Mouse (Mus musculus) E14TG2a.4 (cell line): ENCODE data around the gene Ccdc65.
A peak's percentile ranks its signal among the peaks of the same experiment; 100 is the strongest.
"Not testable (repeated sequence)": the region's sequence is repeated elsewhere in the genome, so short reads cannot be mapped to it uniquely, and the experiment has no call there.

Experiments used
- H3K27me3 ChIP-seq: 2 replicates; pipeline ENCODE4 v1.6.1; 2014; ENCODE audit warnings: low read length, control low read depth; ENCODE audit not compliant: insufficient read depth
- H3K36me3 ChIP-seq: 2 replicates; pipeline ENCODE4 v1.6.1; 2014; ENCODE audit warnings: low read length, control low read depth; ENCODE audit not compliant: insufficient read depth
- H3K4me1 ChIP-seq: replicated peaks from 2 replicates; pipeline ENCODE4 v1.6.1; 2014; ENCODE audit warnings: low read depth, low read length, control low read depth
- H3K4me3 ChIP-seq: replicated peaks from 2 replicates; pipeline ENCODE4 v1.5.1; 2014; ENCODE audit warnings: mild to moderate bottlenecking, low read length
- H3K9me3 ChIP-seq: 2 replicates; pipeline ENCODE4 v1.6.1; 2014; ENCODE audit warnings: low read length, control low read depth
- CTCF ChIP-seq: conservative IDR thresholded peaks from 2 replicates; pipeline ENCODE4 v1.5.1; 2014; ENCODE audit warnings: low read length
- NANOG ChIP-seq: IDR thresholded peaks from 2 replicates; pipeline ENCODE4 v1.6.1; 2014; ENCODE audit warnings: borderline replicate concordance, low read length, mixed read lengths
- POU5F1 ChIP-seq: IDR thresholded peaks from 2 replicates; pipeline ENCODE4 v1.6.1; 2014; ENCODE audit warnings: low read length, borderline replicate concordance

Gene Ccdc65

GRCm38 (mm10) chr15:98737881-98738280, 29.9 kb downstream of the Ccdc65 start:
- Histone ChIP-seq H3K4me3 (no peak overlapping the region), H3K4me1 (peaks cover 15% of the 10 kb centered on the region), H3K9me3 (no peaks in the 10 kb centered on the region), H3K27me3 (no peaks in the 10 kb centered on the region), H3K36me3 (peaks cover 84% of the 10 kb centered on the region)
- TF ChIP-seq CTCF (peak; percentile 52), POU5F1 (no peak), NANOG (no peak)

GRCm38 (mm10) chr15:98738796-98739195, 30.8 kb downstream of the Ccdc65 start:
- no peaks in the 10 kb centered on the region for H3K27me3 ChIP-seq
- peaks cover 23% of the 10 kb centered on the region for H3K4me1 ChIP-seq
- TF ChIP-seq POU5F1, result no peak
- TF ChIP-seq NANOG, result no peak
- peak; percentile 11; the same call in 1 of the 2 replicates for TF ChIP-seq CTCF
- H3K36me3 ChIP-seq, result peaks cover 94% of the 10 kb centered on the region
- no peaks in the 10 kb centered on the region for H3K9me3 ChIP-seq
- H3K4me3 ChIP-seq, result no peak overlapping the region

DNA sequence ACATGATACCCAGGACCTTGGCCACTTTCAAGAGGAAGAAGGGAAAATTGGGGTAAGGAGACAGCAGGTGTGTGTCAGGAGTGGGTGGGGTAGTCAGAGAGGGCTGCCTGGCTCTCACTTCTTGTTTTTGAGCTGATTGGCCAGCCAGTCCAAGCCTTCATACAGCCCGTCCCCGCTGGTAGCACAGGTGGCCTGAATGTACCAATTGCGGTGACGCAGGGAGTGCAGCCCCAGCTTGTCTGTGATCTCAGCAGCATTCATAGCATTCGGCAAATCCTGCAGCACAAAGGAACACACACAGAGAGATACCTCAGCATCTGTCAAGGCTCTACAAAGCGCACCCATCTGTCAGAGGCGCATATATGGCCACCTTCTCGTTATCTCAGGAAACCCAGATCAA, 32.2 kb downstream of the Ccdc65 start:
- Histone ChIP-seq H3K27me3 (no peaks in the 10 kb centered on the region), H3K9me3 (no peaks in the 10 kb centered on the region), H3K4me3 (no peak overlapping the region), H3K4me1 (peaks cover 26% of the 10 kb centered on the region), H3K36me3 (peaks cover 98% of the 10 kb centered on the region)
- no peak for TF ChIP-seq NANOG
- no peak for TF ChIP-seq POU5F1
- TF ChIP-seq CTCF, result no peak; the same call in 1 of the 2 replicates

- Histone ChIP-seq H3K4me1 (peaks cover 32% of the 10 kb centered on the region), H3K9me3 (no peaks in the 10 kb centered on the region), H3K4me3 (no peak overlapping the region), H3K27me3 (no peaks in the 10 kb centered on the region), H3K36me3 (peaks cover 95% of the 10 kb centered on the region)
- TF ChIP-seq NANOG, result no peak
- no peak for TF ChIP-seq CTCF
- TF ChIP-seq POU5F1, result no peak
These were observed 34.9 kb downstream of the Ccdc65 start for GRCm38 (mm10) chr15:98742766-98743428.

DNA sequence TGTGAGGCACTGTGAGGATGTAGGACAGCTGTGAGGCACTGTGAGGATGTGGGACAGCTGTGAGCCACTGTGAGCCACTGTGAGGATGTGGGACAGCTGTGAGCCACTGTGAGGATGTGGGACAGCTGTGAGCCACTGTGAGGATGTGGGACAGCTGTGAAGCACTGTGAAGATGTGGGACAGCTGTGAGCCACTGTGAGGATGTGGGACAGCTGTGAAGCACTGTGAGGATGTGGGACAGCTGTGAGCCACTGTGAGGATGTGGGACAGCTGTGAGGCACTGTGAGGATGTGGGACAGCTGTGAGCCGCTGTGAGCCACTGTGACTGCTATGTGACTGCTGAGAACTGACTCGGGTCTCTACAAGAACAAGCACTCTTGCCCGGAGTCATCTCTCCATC, 35.9 kb downstream of the Ccdc65 start:
- H3K9me3 ChIP-seq, H3K4me3 ChIP-seq, H3K27me3 ChIP-seq: not testable (repeated sequence)
- Histone ChIP-seq H3K4me1 (peaks cover 33% of the 10 kb centered on the region), H3K36me3 (peaks cover 91% of the 10 kb centered on the region)

- peaks cover 48% of the 10 kb centered on the region for H3K4me1 ChIP-seq
- TF ChIP-seq NANOG (no peak), CTCF (no peak), POU5F1 (no peak)
- H3K9me3 ChIP-seq, result no peaks in the 10 kb centered on the region
- peaks cover 82% of the 10 kb centered on the region for H3K36me3 ChIP-seq
- H3K4me3 ChIP-seq, result no peak overlapping the region
- H3K27me3 ChIP-seq, result no peaks in the 10 kb centered on the region
These were observed 38.4 kb downstream of the Ccdc65 start for GRCm38 (mm10) chr15:98746344-98746965.

GRCm38 (mm10) chr15:98747296-98747695, 39.3 kb downstream of the Ccdc65 start:
- TF ChIP-seq NANOG, result no peak
- TF ChIP-seq CTCF, result no peak
- TF ChIP-seq POU5F1, result no peak
- Histone ChIP-seq H3K36me3 (peaks cover 76% of the 10 kb centered on the region), H3K4me3 (no peak overlapping the region), H3K27me3 (no peaks in the 10 kb centered on the region), H3K4me1 (peaks cover 53% of the 10 kb centered on the region), H3K9me3 (no peaks in the 10 kb centered on the region)

GRCm38 (mm10) chr15:98749093-98749492, 41.1 kb downstream of the Ccdc65 start:
- TF ChIP-seq CTCF, result no peak
- TF ChIP-seq NANOG, result no peak
- TF ChIP-seq POU5F1, result no peak
- H3K27me3 ChIP-seq, result no peaks in the 10 kb centered on the region
- H3K9me3 ChIP-seq, result no peaks in the 10 kb centered on the region
- H3K36me3 ChIP-seq, result peaks cover 65% of the 10 kb centered on the region
- H3K4me3 ChIP-seq, result no peak overlapping the region
- peaks cover 51% of the 10 kb centered on the region for H3K4me1 ChIP-seq

DNA sequence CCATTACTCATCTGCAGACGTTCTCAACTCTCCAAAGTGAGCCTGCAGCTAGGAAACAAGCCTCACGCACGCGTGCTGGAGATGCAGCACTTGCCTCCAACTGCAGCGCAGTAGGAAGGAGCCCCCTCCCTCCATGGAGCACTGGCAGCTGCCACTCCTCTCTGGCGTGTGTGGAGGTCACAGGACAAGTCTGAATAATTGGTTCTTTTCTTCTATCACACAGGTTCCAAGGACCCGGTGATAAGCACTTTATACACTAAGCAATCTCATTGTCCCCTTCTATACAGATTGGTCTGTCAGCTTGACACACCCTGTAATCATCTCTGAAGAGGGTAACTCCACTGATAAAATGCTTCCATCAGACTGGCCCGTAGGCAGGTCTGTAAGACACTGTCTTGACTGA, 45.0 kb downstream of the Ccdc65 start:
- H3K36me3 ChIP-seq, result peaks cover 55% of the 10 kb centered on the region
- no peak overlapping the region for H3K4me3 ChIP-seq
- H3K27me3 ChIP-seq, result no peaks in the 10 kb centered on the region
- H3K4me1 ChIP-seq, result peaks cover 56% of the 10 kb centered on the region
- H3K9me3 ChIP-seq, result no peaks in the 10 kb centered on the region
- TF ChIP-seq CTCF, result no peak
- TF ChIP-seq NANOG, result no peak
- no peak for TF ChIP-seq POU5F1
